Mouse (Mus musculus) stomach, embryonic 15.5 days (tissue): Measurements from ENCODE around the gene Fcgrt. TPM values are rescaled to one million over a fixed set of nuclear protein-coding genes. Genes with fewer than 3 reads are reported as not detected.
"Not testable (repeated sequence)": the region's sequence is repeated elsewhere in the genome, so short reads cannot be mapped to it uniquely, and the experiment has no call there.

Source experiments
- ATAC-seq: fragments of 200-750 bp; cut with Nextera tagmentation; 2 replicates; pipeline ENCODE4 v1.8.0; 2017; ENCODE audit warnings: low read depth, moderate number of reproducible peaks, moderate TSS enrichment; ENCODE audit not compliant: insufficient read depth, low FRiP score
- H3K27ac ChIP-seq: fragments of 300-500 bp; sonication (generic); 2 replicates; pipeline ENCODE4 v1.5.1; 2015; ENCODE audit warnings: mild to moderate bottlenecking, inconsistent platforms
- H3K27me3 ChIP-seq: fragments of 300-500 bp; sonication (generic); replicated peaks from 2 replicates; pipeline ENCODE4 v1.6.1; 2015; ENCODE audit warnings: inconsistent platforms
- H3K36me3 ChIP-seq: fragments of 300-500 bp; sonication (generic); 2 replicates; pipeline ENCODE4 v1.6.1; 2015; ENCODE audit warnings: inconsistent platforms
- H3K4me1 ChIP-seq: fragments of 300-500 bp; sonication (generic); 2 replicates; pipeline ENCODE4 v1.6.1; 2015; ENCODE audit warnings: inconsistent platforms
- H3K4me2 ChIP-seq: fragments of 300-500 bp; sonication (generic); 2 replicates; pipeline ENCODE4 v1.6.1; 2015; ENCODE audit warnings: mild to moderate bottlenecking, inconsistent platforms
- H3K4me3 ChIP-seq: fragments of 300-500 bp; sonication (generic); replicated peaks from 2 replicates; pipeline ENCODE4 v1.5.1; 2015; ENCODE audit warnings: inconsistent platforms
- H3K9ac ChIP-seq: fragments of 300-500 bp; sonication (generic); 2 replicates; pipeline ENCODE4 v1.6.1; 2015; ENCODE audit warnings: inconsistent platforms
- H3K9me3 ChIP-seq: fragments of 300-500 bp; sonication (generic); 2 replicates; pipeline ENCODE4 v1.6.1; 2016; ENCODE audit warnings: inconsistent platforms
- WGBS: fragments of 180-500 bp; shearing (Covaris S2); methylation state at CpG from one replicate; pipeline ENCODE4 v1.1.7; 2015; 5-methylcytosine and 5-hydroxymethylcytosine counted together
- polyA plus RNA-seq: library from polyadenylated mRNA; unstranded; fragments of >200 nt; fragmentation: Nextera tagmentation; extraction: Ambion mirVana; gene quantifications from 2 replicates; pipeline ENCODE4 v1.2.1, GENCODE M21; 2015

The Fcgrt gene
- polyA plus RNA-seq, 1 experiment from 2014 or later: 92.1 TPM

DNA sequence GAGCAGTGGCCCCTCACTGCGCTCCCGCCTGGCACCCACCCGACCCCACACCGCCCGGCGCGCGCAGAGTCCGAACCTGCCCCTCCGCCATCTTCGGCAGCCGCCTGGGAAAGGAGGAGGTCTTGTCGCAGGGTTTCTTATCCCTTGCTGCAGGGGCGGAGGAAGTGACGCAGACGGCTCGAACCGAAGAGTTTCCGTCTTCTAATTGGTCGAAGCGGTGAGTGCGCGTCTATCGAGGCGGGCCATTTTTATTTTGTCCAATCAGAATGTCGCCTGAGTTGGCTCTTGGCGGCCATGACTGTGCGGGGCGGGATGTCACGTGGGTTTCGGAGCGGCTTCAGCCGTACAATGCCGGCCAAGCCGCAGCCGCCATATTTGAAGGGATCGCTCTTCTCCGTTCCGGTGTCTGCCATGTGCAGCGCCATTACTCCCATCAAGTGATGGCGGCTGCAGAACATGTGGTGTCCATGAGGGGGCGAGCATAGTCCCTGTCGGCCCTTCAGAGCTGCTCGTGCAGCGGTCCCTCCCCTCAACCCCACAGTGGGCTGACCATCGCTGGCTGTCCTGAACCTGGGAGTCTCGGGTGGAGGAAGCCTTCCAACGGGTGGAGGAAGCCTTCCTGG is 25.1 kb upstream of the Fcgrt start, which contains the start of gene Rpl13a:
Gene Rpl13a, minus strand, starts transcription at position 138 of the 623 bp plus-strand sequence.
- Histone ChIP-seq H3K4me3 (peak within 1 kb of the TSS; percentile 74), H3K27me3 (no peaks in the 10 kb centered on the region), H3K27ac (peak within 1 kb of the TSS; percentile 90), H3K9ac (peak within 1 kb of the TSS; percentile 94), H3K4me1 (peaks cover 36% of the 10 kb centered on the region), H3K9me3 (no peaks in the 10 kb centered on the region), H3K4me2 (peak within 1 kb of the TSS; percentile 77), H3K36me3 (peaks cover 26% of the 10 kb centered on the region)
- WGBS: under 1% methylated on average over 48 of the region's 48 CpGs
- ATAC-seq: peak; percentile 92

DNA sequence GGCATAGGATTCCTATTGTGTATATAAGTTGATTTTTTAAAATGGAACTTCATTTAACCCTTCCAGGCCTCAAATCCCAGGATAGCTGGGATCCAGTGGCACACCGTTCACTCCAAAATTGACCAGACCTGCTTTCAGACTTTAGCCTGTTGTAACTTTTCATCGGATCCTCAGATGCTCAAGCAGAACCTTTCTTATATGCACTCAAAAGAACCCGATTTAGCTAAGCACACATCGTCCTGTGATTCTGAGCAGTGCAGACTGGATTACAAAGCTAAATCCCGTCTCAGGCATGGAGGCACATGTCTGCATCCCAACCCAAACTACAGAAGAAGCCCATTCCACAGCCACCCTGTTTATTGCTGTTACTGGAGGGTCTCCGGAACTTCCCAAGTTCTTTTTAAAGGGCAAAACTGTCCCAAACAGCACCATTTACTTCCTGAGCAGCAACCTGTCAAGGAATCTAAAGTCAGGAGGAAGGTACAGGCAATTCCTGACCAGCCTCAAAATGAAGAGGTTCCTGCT is 24.1 kb upstream of the Fcgrt start:
- no peaks in the 10 kb centered on the region for H3K27me3 ChIP-seq
- ATAC-seq: no peak
- H3K4me1 ChIP-seq: peaks cover 44% of the 10 kb centered on the region
- H3K36me3 ChIP-seq: peaks cover 31% of the 10 kb centered on the region
- H3K9ac ChIP-seq: peak overlapping the region; percentile 94
- H3K9me3 ChIP-seq: no peaks in the 10 kb centered on the region
- H3K27ac ChIP-seq: peak overlapping the region; percentile 90
- peak overlapping the region; percentile 77 for H3K4me2 ChIP-seq
- WGBS: under 1% methylated on average over 6 of the region's 6 CpGs
- peak overlapping the region; percentile 74 for H3K4me3 ChIP-seq

DNA sequence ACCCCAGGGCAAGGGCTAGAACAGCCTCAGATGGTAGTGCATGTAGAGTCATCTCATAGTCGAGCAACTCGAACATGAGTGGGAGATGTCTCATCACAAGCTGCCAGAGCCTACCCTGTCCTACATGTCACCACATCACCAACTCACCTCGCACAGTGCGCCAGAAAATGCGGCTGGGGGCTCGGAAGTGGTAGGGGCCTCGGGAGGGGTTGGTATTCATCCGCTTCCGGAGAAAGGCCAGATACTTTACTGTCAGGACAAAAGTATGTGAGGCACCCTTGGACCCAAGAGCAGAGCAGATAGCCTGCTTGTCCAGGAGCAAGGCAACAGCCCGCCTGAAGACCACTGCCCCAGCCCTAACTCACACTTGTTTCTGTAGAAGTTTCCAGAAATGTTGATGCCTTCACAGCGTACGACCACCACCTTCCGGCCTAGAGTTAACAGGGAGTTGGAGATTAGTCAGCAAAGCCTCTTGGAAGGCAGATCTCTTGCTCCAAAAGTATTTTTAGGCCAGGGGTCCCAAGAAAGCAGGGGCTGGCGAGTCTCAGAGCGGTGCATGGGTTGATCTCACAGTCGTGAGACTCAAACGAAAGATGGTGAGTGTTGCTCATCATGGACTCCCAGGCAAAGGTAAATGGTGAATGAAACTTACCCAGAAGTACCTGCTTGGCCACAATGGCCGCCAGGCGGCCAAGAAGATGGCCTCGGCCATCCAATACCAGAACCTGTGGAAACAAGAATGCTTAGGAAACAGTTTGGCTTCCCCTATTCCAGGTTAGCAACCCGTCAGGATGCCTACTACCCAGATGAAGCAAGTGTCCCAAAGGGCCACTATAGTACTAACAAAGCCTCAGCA is 23.4 kb upstream of the Fcgrt start:
- no peak for ATAC-seq
- H3K4me3 ChIP-seq: peak overlapping the region; percentile 74
- H3K27ac ChIP-seq: peak overlapping the region; percentile 90
- no peaks in the 10 kb centered on the region for H3K9me3 ChIP-seq
- H3K36me3 ChIP-seq: peaks cover 37% of the 10 kb centered on the region
- peak overlapping the region; percentile 94 for H3K9ac ChIP-seq
- no peaks in the 10 kb centered on the region for H3K27me3 ChIP-seq
- 37% methylated on average over 21 of the region's 21 CpGs for WGBS
- H3K4me1 ChIP-seq: peaks cover 49% of the 10 kb centered on the region
- peak overlapping the region; percentile 77 for H3K4me2 ChIP-seq

DNA sequence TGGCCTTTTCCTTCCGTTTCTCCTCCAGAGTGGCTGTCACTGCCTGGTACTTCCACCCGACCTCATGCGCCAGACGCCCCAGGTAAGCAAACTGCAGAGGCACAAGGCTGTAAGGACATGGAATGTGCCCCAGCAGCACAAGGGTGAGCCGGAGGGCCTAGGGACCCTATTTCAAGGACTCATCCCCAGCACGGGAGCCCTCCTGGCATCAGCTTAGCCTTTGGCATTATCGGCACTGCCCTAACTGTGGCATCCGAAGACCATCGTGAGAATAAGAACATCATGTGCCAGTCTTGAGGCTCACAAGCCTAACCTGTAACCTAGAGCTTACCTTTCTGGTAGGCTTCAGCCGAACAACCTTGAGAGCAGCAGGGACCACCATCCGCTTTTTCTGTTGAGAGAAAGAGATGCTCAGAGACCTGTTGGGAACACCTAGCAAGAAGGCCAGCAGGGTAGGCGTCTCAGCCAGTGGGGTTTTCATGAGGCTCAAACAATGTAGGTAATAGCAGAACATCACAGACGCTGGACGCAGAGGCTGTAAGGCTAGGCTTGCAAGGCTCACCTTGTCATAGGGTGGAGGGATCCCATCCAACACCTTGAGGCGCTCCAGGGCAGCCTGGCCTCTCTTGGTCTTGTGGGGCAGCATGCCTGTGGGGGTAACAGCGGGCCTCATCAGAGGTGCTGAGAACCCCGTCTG is 22.6 kb upstream of the Fcgrt start:
- Histone ChIP-seq H3K4me3 (peak overlapping the region; percentile 74), H3K4me2 (peak overlapping the region; percentile 77), H3K36me3 (peaks cover 44% of the 10 kb centered on the region), H3K4me1 (peaks cover 57% of the 10 kb centered on the region), H3K27me3 (no peaks in the 10 kb centered on the region), H3K9ac (peak overlapping the region; percentile 94), H3K9me3 (no peaks in the 10 kb centered on the region), H3K27ac (peak overlapping the region; percentile 90)
- no peak for ATAC-seq
- WGBS: 74% methylated on average over 17 of the region's 17 CpGs

DNA sequence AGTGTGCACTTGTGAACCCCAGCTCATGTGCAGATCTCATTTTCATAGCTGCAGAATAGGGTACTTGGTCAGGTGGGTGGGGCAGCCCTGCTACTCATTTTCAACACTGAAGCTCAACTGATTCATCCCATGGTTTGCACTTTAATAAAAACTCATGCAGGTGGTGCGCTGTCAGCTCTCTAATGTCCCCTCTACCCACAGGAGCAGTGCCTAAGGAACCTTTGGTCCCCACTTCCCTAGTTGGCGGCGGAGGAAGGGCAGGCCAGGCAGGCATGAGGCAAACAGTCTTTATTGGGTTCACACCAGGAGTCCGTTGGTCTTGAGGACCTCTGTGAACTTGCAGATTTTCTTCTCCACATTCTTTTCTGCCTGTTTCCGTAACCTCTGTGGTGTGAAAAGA is 22.0 kb upstream of the Fcgrt start:
- not testable (repeated sequence) for H3K4me3 ChIP-seq, H3K9ac ChIP-seq, H3K9me3 ChIP-seq, ATAC-seq, H3K27me3 ChIP-seq
- peak overlapping the region; percentile 90 for H3K27ac ChIP-seq
- peak overlapping the region; percentile 50 for H3K4me2 ChIP-seq
- H3K4me1 ChIP-seq: peaks cover 57% of the 10 kb centered on the region
- H3K36me3 ChIP-seq: peaks cover 50% of the 10 kb centered on the region
- 70% methylated on average over 5 of the region's 5 CpGs for whole genome bisulfite sequencing

DNA sequence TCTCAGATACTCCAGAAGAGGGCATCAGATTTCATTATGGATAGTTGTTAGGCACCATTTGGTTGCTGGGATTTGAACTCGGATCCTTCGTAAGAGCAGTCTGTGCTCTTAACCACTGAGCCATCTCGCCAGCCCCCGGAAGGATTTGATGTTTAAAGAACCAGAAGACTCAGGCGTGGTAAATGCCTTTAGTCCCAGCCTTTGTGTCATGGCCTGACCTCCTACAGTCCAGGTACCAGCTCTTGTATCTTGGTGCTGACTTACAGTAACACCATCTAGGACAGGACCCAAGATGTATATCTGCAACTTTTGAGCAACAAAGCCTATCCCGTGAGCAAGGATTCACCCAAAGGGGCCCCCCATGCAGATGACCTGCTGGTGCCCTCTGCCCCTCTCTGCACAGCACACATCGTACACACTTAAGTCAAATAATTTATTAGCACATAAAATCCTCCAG is 21.5 kb upstream of the Fcgrt start:
- 22% methylated on average over 7 of the region's 7 CpGs for WGBS
- Histone ChIP-seq H3K36me3 (peaks cover 54% of the 10 kb centered on the region), H3K9me3 (no peaks in the 10 kb centered on the region), H3K4me3 (peak overlapping the region; percentile 96; the same call in 1 of the 2 replicates), H3K27me3 (no peaks in the 10 kb centered on the region), H3K27ac (peak overlapping the region; percentile 88), H3K9ac (no peak overlapping the region), H3K4me1 (peaks cover 57% of the 10 kb centered on the region), H3K4me2 (peak overlapping the region; percentile 50; the same call in 1 of the 2 replicates)
- no peak for ATAC-seq

DNA sequence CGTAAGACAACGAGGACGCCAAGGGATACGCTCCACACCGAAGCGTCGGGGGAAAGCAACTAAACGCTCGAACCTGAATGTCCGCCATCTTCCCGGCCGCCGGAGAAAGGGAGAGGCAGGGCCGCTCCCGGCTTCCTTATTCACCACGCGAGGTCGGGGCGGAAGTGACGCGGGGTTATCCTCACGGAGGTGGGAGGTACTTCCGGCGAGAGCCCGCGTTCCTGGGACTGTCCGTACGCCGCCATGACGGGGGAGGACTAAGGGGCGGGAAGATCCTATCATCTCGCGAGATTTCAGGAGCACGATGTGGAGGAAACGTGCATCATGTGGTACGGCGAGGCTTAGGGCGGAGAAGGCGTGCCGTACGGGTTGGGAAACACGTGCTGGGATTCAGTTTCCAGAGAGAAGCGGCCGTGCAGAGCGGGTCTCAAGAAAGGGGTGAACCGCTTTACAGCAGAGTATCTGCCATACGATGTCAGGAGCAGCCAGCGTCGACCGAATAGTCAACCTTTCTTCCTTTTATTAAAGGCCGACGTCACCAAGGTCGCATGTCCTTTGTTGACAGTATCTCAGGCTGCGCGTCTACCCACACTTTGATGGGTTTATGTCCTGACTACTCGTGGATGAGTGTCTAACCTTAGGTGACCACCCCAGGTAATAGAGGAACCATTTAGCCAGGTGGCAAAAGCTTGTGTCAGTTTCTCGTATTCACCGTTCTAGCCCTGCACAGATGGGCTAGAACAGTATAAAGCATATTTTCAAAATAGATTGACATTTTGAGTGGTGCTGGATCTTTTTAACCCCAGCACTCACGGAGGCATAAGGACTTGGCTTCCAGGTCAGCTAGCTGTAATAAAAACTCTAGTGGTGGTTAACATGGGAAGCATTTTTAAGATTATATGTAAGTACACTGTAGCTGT is 20.8 kb upstream of the Fcgrt start, which contains the start of gene Rps11:
Gene Rps11, minus strand, starts transcription at position 216 of the 920 bp plus-strand sequence.
- Histone ChIP-seq H3K4me1 (peaks cover 51% of the 10 kb centered on the region), H3K27ac (peak within 1 kb of the TSS; percentile 88), H3K4me3 (peak within 1 kb of the TSS; percentile 96), H3K4me2 (peak within 1 kb of the TSS; percentile 81), H3K9ac (peak within 1 kb of the TSS; percentile 98), H3K9me3 (no peaks in the 10 kb centered on the region), H3K27me3 (no peaks in the 10 kb centered on the region), H3K36me3 (peaks cover 61% of the 10 kb centered on the region)
- WGBS: 1% methylated on average over 59 of the region's 59 CpGs
- ATAC-seq: peak; percentile 82

DNA sequence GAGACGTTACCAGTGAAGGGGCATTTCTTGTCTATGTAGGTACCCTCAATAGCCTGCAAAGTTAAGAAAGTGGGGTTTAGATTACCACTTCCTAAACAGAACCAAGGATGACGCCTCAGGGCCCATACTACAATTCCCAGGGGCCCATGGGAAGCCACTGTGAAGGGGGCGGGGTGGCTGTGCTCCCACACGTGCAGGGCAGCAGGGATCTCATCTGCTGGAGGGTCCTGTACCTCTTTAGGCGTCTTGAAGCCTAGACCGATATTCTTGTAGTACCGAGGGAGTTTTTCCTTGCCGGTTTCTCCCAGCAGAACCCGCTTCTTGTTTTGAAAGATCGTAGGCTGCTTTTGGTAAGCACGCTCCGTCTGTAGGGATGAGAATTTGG is 19.5 kb upstream of the Fcgrt start:
- Histone ChIP-seq H3K4me1 (peaks cover 47% of the 10 kb centered on the region), H3K4me2 (peak overlapping the region; percentile 81), H3K9me3 (no peaks in the 10 kb centered on the region), H3K4me3 (peak overlapping the region; percentile 96), H3K27ac (peak overlapping the region; percentile 87), H3K27me3 (no peaks in the 10 kb centered on the region), H3K9ac (peak overlapping the region; percentile 98), H3K36me3 (peaks cover 61% of the 10 kb centered on the region)
- ATAC-seq: no peak
- 15% methylated on average over 12 of the region's 12 CpGs for WGBS

DNA sequence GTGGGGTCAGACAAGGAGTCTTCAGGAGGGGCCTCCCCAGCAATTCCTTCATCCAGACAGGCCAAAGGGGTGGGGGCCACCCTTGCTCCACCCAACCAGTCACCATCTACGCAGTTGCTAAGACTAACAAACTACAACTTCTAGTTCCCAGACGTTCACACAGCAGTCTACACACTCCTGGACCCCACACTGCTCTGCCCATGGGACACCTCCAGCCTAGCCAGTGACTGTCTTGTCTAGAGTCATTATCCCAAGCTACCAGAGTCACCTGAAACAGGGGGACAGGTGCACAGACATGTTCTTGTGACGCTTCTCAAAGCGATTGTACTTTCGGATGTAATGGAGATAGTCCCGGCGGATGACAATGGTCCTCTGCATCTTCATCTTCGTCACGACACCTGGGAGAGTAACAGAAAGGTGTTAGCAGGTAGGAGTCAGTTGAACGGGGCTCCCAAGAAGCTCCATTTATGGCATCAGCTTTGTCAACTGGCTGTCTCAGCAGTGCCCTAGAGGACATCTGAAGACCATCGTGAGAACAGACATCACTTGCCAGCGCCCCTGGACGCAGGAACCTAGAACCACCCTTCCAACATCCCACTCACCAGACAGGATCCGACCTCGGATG is 19.0 kb upstream of the Fcgrt start:
- Histone ChIP-seq H3K27me3 (no peaks in the 10 kb centered on the region), H3K27ac (peak overlapping the region; percentile 87; the same call in 1 of the 2 replicates), H3K4me1 (peaks cover 46% of the 10 kb centered on the region), H3K4me2 (peak overlapping the region; percentile 81), H3K4me3 (peak overlapping the region; percentile 96), H3K9ac (peak overlapping the region; percentile 98), H3K36me3 (peaks cover 61% of the 10 kb centered on the region), H3K9me3 (no peaks in the 10 kb centered on the region)
- WGBS: 76% methylated on average over 15 of the region's 15 CpGs
- no peak for ATAC-seq

DNA sequence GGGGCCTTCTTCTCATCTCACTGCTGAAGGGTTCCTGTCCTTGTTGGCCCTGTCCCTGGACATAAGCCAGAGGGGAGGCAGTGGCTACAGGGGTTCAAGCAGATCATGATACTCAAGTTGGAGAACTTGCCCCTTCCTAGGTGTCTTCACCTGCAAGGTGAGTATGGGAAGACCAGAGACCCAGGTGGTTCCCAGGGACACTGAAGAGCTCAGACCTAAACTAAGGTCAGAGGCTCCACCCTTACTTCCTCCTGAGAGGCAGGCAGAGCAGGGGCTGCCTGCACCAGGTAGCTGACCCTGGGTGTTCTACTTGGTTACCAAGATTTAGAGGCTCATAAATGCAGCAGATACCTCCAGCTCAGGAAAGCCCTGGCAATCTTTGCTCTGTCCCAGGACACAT is 18.3 kb upstream of the Fcgrt start:
- Histone ChIP-seq H3K9me3 (no peaks in the 10 kb centered on the region), H3K27ac (0 out of 2 replicates have a peak overlapping the region, but pooled peaks have one; percentile 41), H3K4me3 (no peak overlapping the region), H3K4me1 (peaks cover 39% of the 10 kb centered on the region), H3K9ac (no peak overlapping the region; the same call in 1 of the 2 replicates), H3K4me2 (peak overlapping the region; percentile 14), H3K27me3 (no peaks in the 10 kb centered on the region), H3K36me3 (peaks cover 58% of the 10 kb centered on the region)
- no peak for ATAC-seq
